Mouse (Mus musculus) kidney, postnatal 25 days (tissue): ENCODE measurements at regions not wholly inside any gene's neighbourhood (a gene's known extent, or its start where the extent isn't known, plus 50 kb on each side); places are given as distances from the start of the nearest gene placed in this dataset.

Source experiments
- DNase-seq, 2 experiments: peaks; one replicate each; pipeline ENCODE4 v3.0.0; 2021; ENCODE audit warnings: mixed read lengths in 2 of 2

DNA sequence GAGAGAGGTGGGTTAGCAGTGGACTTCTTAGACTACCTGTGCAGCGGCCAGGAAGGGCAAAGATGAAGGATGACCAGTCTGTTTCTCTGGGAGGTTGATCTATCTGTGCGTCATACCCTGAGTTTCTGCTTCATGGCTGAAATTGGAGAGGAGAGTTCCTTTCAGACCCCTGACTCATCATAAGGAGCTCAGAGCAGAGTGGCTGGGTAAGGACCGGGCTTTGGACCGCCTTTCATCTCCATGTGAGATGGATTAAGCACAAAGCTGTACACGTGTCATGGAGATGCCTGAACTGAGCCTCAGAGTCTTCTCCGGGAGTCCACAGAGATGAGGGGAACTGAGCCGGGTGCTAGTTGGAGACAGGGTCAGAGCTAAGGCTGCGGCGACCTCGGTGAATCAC, 80.7 kb upstream of the Gm9887 start:
- no peak for DNase-seq

DNA sequence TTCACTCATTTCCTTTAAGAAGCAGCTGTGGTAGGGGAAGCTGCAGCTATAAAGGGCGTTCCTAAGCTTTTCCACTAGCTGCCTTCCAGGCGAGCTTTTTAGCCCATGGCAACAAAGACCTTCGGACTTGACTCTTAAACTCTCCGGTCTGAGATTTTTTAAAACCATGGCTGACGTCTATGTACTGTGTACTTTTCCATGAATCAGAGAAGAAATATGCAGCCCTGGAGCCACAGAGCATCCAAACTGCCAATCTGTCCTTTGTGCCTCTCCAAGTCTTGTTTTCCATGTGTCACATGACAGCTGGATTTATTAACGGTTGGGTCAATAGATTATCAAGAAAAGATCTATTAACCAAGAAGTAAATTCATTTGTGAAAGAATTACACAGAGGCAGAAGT, 78.9 kb upstream of the Gm9887 start:
- peak; percentile 50 to 66 for DNase-seq

DNA sequence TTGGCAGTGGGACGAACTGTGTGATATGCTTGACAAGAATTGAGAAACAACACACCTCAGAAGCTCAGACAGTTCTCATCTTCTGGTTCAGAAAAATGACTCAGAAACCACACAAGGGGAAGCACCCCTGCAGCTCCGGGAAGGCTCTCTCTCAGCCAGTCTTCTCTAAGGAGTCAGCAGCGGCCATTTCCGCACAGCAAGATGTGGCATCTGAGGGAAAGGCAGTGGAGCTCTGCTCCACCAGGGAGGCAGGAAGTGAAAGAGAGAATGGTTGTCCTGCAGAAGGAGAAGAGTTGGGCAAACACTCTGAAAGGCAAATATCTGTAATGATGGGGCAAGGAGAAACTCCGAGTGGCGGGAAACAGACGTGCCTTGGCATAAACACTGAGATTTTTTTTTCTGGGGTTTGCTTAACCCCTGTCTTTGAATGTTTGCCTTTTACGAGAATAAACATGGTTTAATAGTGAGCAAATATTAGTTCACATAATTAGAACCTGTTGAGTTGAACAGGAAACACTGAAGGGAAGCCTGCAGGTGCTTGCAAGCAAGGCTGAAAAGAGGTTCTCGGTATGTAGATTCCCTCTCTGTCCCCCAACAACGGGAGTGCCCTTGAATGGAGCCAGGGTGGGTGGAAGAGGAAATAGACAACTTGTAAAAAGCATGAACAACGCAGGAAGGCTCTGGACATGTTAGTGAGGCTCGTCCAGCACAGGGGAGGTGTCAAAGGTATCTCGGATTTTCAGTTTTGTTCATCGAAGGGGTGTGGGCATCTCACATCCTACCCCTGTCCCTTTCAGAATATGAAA, 75.9 kb upstream of the Gm9887 start:
- DNase-seq, result peak; percentile 25 to 68

- no peak for DNase-seq
Observed at GRCm38 (mm10) chr12:69447322-69447827, 75.1 kb upstream of the Gm9887 start.

DNA sequence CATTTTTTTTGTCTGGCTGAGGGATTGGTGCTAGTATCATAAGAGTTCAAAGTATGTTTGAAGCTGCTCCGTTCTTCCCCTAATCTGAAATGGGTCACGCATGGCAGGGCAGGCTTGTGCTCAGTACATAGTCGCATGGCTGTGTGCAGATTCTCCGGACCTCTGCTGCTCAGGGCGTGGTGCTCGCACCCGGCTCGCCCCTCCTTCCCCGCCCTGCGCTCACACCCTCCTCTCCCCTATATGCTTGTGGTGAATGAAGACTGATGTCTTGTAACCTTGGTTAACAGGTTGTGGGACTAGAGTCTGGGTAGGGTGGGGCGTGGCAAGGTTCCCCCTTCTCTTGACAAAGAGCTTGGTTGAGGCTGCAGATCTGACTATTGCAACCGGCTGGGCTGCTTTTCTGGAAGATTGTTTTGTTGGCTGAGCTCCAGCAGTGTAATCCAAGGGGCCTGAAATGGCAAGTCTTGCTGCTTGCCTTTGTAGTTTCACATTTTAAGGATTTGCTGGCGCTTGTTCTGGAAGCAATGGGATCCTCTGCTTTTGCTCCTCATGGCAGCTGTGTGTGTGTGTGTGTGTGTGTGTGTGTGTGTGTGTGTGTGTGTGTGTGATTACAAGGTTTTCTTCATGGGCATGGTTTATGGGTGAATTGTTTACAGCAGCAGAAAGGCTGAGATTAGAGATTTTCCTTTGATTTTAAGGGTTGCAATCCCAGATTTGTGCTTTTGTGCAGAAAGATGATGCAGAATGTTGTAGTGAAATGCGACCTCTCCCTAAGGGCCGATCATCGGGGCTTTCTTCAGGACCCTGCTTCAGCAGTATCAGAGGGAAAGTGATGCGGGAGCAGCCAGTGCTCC, 74.4 kb upstream of the Gm9887 start:
- peak; percentile 76 to 78 for DNase-seq

DNA sequence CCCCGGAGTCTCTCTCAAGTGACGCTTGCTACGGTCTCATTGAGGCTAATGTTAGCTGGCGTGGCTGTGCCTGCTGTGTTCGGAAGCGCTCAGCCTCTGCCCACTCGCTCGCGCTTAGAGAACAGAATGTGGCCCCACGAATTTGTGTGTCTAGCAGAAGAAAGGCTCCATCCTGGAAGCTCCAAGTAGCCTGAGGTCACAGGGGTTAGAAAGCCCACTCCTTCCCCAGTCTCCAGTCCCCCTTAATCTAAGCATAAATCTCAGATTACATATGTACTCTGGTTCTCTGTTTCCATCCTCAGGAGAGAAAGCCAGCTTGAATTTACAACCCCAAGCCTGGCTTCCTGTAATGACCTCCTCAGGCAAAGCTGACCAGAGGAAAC, 73.8 kb upstream of the Gm9887 start:
- no peak for DNase-seq

DNA sequence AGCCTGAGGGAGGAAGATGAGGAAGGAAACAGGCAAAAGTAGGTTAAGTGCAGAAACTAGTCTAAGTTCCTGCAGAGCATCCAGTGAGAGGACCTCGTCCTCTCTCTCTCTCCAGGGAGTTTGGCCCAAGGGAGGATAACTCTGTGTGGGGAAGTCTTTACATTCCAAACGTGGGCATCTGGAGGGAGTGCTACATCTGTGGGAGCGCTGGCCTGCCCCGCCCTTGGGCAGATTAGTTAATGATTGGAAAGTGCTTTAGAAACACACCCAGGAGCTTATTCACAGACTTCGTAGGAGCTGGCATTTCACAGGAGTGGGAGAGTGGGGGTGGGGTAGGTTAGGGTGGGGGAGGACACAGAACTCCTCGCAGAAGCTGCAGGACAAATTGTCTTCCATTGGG, 70.1 kb upstream of the Gm9887 start:
- peak in 1 of 2 experiments; percentile 29 for DNase-seq

DNA sequence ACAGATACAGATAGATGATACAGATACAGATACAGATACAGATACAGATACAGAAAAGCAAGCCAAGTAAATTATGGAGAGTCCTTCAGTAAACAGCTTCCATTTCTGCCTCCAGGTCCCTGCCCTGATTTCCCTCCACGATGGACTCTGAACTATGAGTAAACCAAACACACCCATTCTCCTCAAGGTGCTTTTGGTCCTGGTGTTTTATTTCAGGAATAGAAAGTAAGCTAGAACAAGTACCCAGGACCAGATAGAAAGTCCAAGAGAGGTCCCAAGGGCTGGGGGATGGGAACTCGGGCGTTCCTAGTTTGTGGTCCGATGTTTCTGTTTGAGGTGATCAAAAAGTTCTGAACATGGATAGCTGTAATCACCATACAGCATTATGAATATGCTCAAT, 69.5 kb upstream of the Gm9887 start:
- no peak for DNase-seq

GRCm38 (mm10) chr12:69438271-69438670, 66.0 kb upstream of the Gm9887 start:
- no peak for DNase-seq

GRCm38 (mm10) chr12:69436839-69437501, 64.7 kb upstream of the Gm9887 start:
- peak in 1 of 2 experiments; percentile 58 for DNase-seq

- no peak for DNase-seq
Observed at GRCm38 (mm10) chr12:69434315-69434714, 62.1 kb upstream of the Gm9887 start.

DNA sequence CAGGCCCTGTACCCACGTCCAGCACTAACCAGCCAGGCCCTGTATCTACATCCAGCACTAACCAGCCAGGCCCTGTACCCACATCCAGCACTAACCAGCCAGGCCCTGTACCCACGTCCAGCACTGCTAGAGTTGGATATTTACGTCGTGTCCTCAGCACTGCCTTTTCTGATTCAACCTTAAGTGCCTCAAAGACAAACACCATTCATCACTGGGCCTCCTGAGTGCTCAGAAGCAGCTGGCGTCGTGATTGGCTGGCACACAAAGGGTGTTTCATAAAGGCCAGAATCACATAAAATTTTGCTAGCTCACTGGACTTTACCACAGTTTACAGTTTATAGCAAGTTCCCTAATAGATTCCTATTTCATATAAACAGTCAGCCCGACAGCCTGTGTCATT, 59.8 kb upstream of the Gm9887 start:
- DNase-seq, result no peak

DNA sequence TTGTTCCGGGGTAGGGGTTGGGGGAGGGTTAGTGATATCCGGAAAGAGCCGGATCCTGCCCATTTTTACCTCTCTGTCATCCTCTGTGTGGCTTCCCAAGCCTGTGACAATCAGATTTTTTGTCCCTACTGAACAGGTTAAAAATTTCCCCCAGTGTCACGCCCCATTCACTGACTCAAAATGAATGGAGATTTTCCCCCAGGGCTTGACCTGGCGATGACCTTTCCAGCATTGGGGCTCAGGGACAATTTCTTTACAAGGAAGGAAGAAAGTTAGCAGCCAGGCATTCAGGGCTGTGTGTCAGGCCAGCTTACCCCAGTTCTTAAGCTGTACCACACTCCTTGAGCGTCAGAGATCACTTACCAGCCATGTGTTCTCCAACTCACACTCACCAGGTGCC, 55.9 kb upstream of the Gm9887 start:
- DNase-seq, result no peak

DNA sequence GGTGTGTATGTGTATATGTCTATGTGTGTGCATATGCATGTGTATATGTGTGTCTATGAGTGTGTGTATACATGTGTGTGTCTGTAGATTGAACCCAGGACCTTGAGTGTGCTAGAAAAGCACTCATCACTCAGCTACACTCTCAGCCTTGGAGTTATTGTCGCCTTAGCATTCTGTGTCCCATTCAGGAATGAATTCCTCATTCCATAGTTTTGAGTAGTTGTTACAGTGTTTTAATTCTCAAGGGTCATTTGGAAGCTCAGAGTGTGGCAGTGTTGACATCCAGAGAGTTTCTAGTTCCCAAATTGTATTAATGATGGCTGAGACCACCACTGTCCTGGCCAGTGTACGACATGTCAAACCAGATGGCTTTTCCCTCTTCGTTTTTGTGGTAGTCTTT, 53.4 kb upstream of the Gm9887 start:
- DNase-seq, result no peak

GRCm38 (mm10) chr12:69424971-69425370, 52.7 kb upstream of the Gm9887 start:
- DNase-seq, result peak; percentile 71 to 81
